Mouse (Mus musculus): Measurements from ENCODE around the gene Ppp1r14a. TPM values are rescaled to one million over a fixed set of nuclear protein-coding genes. Genes with fewer than 3 reads are reported as not detected.
A peak's percentile ranks its signal among the peaks of the same experiment; 100 is the strongest.

Ppp1r14a gene
- polyA plus RNA-seq, 1 experiment from 2014 or later = 1.8 TPM

GRCm38 (mm10) chr7:29338984-29339679 lies 50.0 kb downstream of the Ppp1r14a start:
- H3K27me3 ChIP-seq (ENCODE audit: control insufficient read depth, insufficient read depth, low read length) = no peaks in the 10 kb centered on the region
- peaks cover 9% of the 10 kb centered on the region for H3K4me1 ChIP-seq (ENCODE audit: control insufficient read depth, insufficient read depth, low read length)
- no peak overlapping the region for H3K4me3 ChIP-seq (ENCODE audit: low read depth, low read length)
- WGBS = 80% methylated on average over 14 of the region's 14 CpGs
- H3K4me2 ChIP-seq (ENCODE audit: low read depth, low read length) = no peak overlapping the region
- ATAC-seq (ENCODE audit: low read depth) = no peak
- H3K36me3 ChIP-seq (ENCODE audit: control insufficient read depth, insufficient read depth, low read length) = peaks cover 13% of the 10 kb centered on the region; the same call in 1 of the 2 replicates
- no peak overlapping the region for H3K9ac ChIP-seq (replicated peaks; ENCODE audit: low read depth, low read length)
- H3K9me3 ChIP-seq (ENCODE audit: control insufficient read depth, low read length) = no peaks in the 10 kb centered on the region
- no peak overlapping the region for H3K27ac ChIP-seq (ENCODE audit: low read depth, low read length)

- H3K27me3 ChIP-seq (ENCODE audit: control insufficient read depth, insufficient read depth, low read length) = no peaks in the 10 kb centered on the region
- H3K4me2 ChIP-seq (ENCODE audit: low read depth, low read length) = no peak overlapping the region
- WGBS = 94% methylated on average over 9 of the region's 9 CpGs
- no peak overlapping the region for H3K4me3 ChIP-seq (ENCODE audit: low read depth, low read length)
- H3K9ac ChIP-seq (replicated peaks; ENCODE audit: low read depth, low read length) = no peak overlapping the region
- H3K36me3 ChIP-seq (ENCODE audit: control insufficient read depth, insufficient read depth, low read length) = peaks cover 12% of the 10 kb centered on the region; the same call in 1 of the 2 replicates
- no peaks in the 10 kb centered on the region for H3K9me3 ChIP-seq (ENCODE audit: control insufficient read depth, low read length)
- H3K27ac ChIP-seq (ENCODE audit: low read depth, low read length) = no peak overlapping the region
- H3K4me1 ChIP-seq (ENCODE audit: control insufficient read depth, insufficient read depth, low read length) = peaks cover 9% of the 10 kb centered on the region
- ATAC-seq (ENCODE audit: low read depth) = no peak
Measured at GRCm38 (mm10) chr7:29340247-29340646, 51.1 kb downstream of the Ppp1r14a start.

GRCm38 (mm10) chr7:29340838-29341237 lies 51.7 kb downstream of the Ppp1r14a start:
- no peak overlapping the region for H3K9ac ChIP-seq (replicated peaks; ENCODE audit: low read depth, low read length)
- H3K9me3 ChIP-seq (ENCODE audit: control insufficient read depth, low read length) = no peaks in the 10 kb centered on the region
- ATAC-seq (ENCODE audit: low read depth) = no peak
- H3K36me3 ChIP-seq (ENCODE audit: control insufficient read depth, insufficient read depth, low read length) = peaks cover 7% of the 10 kb centered on the region; the same call in 1 of the 2 replicates
- H3K27ac ChIP-seq (ENCODE audit: low read depth, low read length) = no peak overlapping the region
- no peak overlapping the region for H3K4me2 ChIP-seq (ENCODE audit: low read depth, low read length)
- no peak overlapping the region for H3K4me3 ChIP-seq (ENCODE audit: low read depth, low read length)
- 97% methylated on average over 8 of the region's 8 CpGs for WGBS
- H3K4me1 ChIP-seq (ENCODE audit: control insufficient read depth, insufficient read depth, low read length) = peaks cover 9% of the 10 kb centered on the region
- no peaks in the 10 kb centered on the region for H3K27me3 ChIP-seq (ENCODE audit: control insufficient read depth, insufficient read depth, low read length)

GRCm38 (mm10) chr7:29341722-29342121 lies 52.6 kb downstream of the Ppp1r14a start:
- Histone ChIP-seq H3K9me3 (ENCODE audit: control insufficient read depth, low read length) (no peaks in the 10 kb centered on the region), H3K27ac (ENCODE audit: low read depth, low read length) (peak overlapping the region; percentile 57; the same call in 1 of the 2 replicates), H3K4me3 (ENCODE audit: low read depth, low read length) (no peak overlapping the region), H3K36me3 (ENCODE audit: control insufficient read depth, insufficient read depth, low read length) (peaks cover 7% of the 10 kb centered on the region; the same call in 1 of the 2 replicates), H3K4me1 (ENCODE audit: control insufficient read depth, insufficient read depth, low read length) (peaks cover 9% of the 10 kb centered on the region), H3K27me3 (ENCODE audit: control insufficient read depth, insufficient read depth, low read length) (no peaks in the 10 kb centered on the region), H3K4me2 (ENCODE audit: low read depth, low read length) (no peak overlapping the region), H3K9ac (replicated peaks; ENCODE audit: low read depth, low read length) (no peak overlapping the region)
- 43% methylated on average over 12 of the region's 12 CpGs for WGBS
- ATAC-seq (ENCODE audit: low read depth) = no peak

- H3K9me3 ChIP-seq (ENCODE audit: control insufficient read depth, low read length) = no peaks in the 10 kb centered on the region
- WGBS = 42% methylated on average over 8 of the region's 8 CpGs
- peaks cover 9% of the 10 kb centered on the region for H3K4me1 ChIP-seq (ENCODE audit: control insufficient read depth, insufficient read depth, low read length)
- ATAC-seq (ENCODE audit: low read depth) = no peak
- H3K4me3 ChIP-seq (ENCODE audit: low read depth, low read length) = no peak overlapping the region
- peak overlapping the region; percentile 57 for H3K27ac ChIP-seq (ENCODE audit: low read depth, low read length)
- peaks cover 7% of the 10 kb centered on the region; the same call in 1 of the 2 replicates for H3K36me3 ChIP-seq (ENCODE audit: control insufficient read depth, insufficient read depth, low read length)
- no peak overlapping the region for H3K4me2 ChIP-seq (ENCODE audit: low read depth, low read length)
- H3K27me3 ChIP-seq (ENCODE audit: control insufficient read depth, insufficient read depth, low read length) = no peaks in the 10 kb centered on the region
- no peak overlapping the region for H3K9ac ChIP-seq (replicated peaks; ENCODE audit: low read depth, low read length)
Measured at GRCm38 (mm10) chr7:29342489-29343092, 53.5 kb downstream of the Ppp1r14a start.

Other genes starting within 250 kb of the Ppp1r14a start
- gene Ryr1, start 164.1 kb upstream of the Ppp1r14a start, polyA plus RNA-seq (2014; fragmentation: Nextera tagmentation; extraction: Ambion mirVana) = 5.9 and 11.6 TPM in 2 replicates
- gene Rasgrp4, start 154.5 kb upstream of the Ppp1r14a start, polyA plus RNA-seq (2014; fragmentation: Nextera tagmentation; extraction: Ambion mirVana) = 0.51 and 0.59 TPM in 2 replicates
- 29.5 and 33.6 TPM in 2 replicates for gene Fam98c, start 133.1 kb upstream of the Ppp1r14a start, polyA plus RNA-seq (2014; fragmentation: Nextera tagmentation; extraction: Ambion mirVana)
- gene Ggn, start 119.1 kb upstream of the Ppp1r14a start, polyA plus RNA-seq (2014; fragmentation: Nextera tagmentation; extraction: Ambion mirVana) = 0.23 and 0.33 TPM in 2 replicates
- gene Spred3, start 118.9 kb upstream of the Ppp1r14a start, polyA plus RNA-seq (2014; fragmentation: Nextera tagmentation; extraction: Ambion mirVana) = 9.6 and 14.9 TPM in 2 replicates
- 301 and 308 TPM in 2 replicates for gene Psmd8, start 108.6 kb upstream of the Ppp1r14a start, polyA plus RNA-seq (2014; fragmentation: Nextera tagmentation; extraction: Ambion mirVana)
- 2.5 and 3.8 TPM in 2 replicates for gene Catsperg1, start 75.3 kb upstream of the Ppp1r14a start, polyA plus RNA-seq (2014; fragmentation: Nextera tagmentation; extraction: Ambion mirVana)
- 0.32 and 0.52 TPM in 2 replicates for gene Kcnk6, start 56.8 kb upstream of the Ppp1r14a start, polyA plus RNA-seq (2014; fragmentation: Nextera tagmentation; extraction: Ambion mirVana)
- 95.3 and 104 TPM in 2 replicates for gene Yif1b, start 51.0 kb upstream of the Ppp1r14a start, polyA plus RNA-seq (2014; fragmentation: Nextera tagmentation; extraction: Ambion mirVana)
- 0.50 and 0.75 TPM in 2 replicates for gene 2200002D01Rik, start 40.8 kb upstream of the Ppp1r14a start, polyA plus RNA-seq (2014; fragmentation: Nextera tagmentation; extraction: Ambion mirVana)
- gene Spint2, start 7.4 kb upstream of the Ppp1r14a start, polyA plus RNA-seq (2014; fragmentation: Nextera tagmentation; extraction: Ambion mirVana) = 46.9 and 62.4 TPM in 2 replicates
- gene Dpf1, start 14.6 kb downstream of the Ppp1r14a start, polyA plus RNA-seq (2014; fragmentation: Nextera tagmentation; extraction: Ambion mirVana) = 190 and 228 TPM in 2 replicates
- gene Sipa1l3, start 229.3 kb downstream of the Ppp1r14a start, polyA plus RNA-seq (2014; fragmentation: Nextera tagmentation; extraction: Ambion mirVana) = 13.5 and 22.1 TPM in 2 replicates

Data from neural tube, embryonic 14.5 days (tissue).